Mouse (Mus musculus) hindlimb bud, embryonic 11.5 days (tissue): ENCODE data around the gene Capn1.
A peak's percentile ranks its signal among the peaks of the same experiment; 100 is the strongest.

ENCODE experiments used
- DNase-seq: peaks from one replicate; pipeline ENCODE4 v3.0.0-alpha.2; 2012; ENCODE audit warnings: low read depth, low spot score; ENCODE audit errors: extremely low spot score

Capn1 gene

GRCm38 (mm10) chr19:6040002-6040401 is 24.3 kb upstream of the Capn1 start:
- DNase-seq = no peak

- no peak for DNase-seq
Observed at GRCm38 (mm10) chr19:6038326-6038725, 22.6 kb upstream of the Capn1 start.

- no peak for DNase-seq
Observed at GRCm38 (mm10) chr19:6037695-6038094, 22.0 kb upstream of the Capn1 start.

- no peak for DNase-seq
Observed at GRCm38 (mm10) chr19:6035966-6036585, 20.4 kb upstream of the Capn1 start.

GRCm38 (mm10) chr19:6030520-6031280 is 15.0 kb upstream of the Capn1 start:
- no peak for DNase-seq

GRCm38 (mm10) chr19:6029426-6029825 is 13.7 kb upstream of the Capn1 start:
- DNase-seq = no peak

- no peak for DNase-seq
Observed at GRCm38 (mm10) chr19:6028991-6029390, 13.3 kb upstream of the Capn1 start.

DNA sequence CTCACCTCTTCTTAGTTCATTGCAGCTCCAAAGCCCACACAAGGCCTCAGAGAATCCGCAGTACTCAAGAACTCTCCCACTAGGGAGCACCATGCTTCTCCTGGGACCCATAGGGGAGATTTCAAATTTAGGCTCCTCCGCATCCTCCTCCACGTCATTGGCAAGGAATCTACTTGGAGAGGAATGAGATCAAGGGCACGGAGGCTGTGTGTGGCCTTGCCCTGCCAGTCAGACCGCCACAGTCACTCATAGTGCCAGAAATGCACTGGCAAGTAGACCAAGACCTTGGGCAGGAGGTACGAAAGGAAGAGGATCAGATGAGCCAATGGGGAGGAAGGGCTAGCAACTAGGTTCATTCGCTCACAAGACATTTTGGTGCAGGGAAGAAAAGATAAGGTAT is 8.2 kb upstream of the Capn1 start:
- no peak for DNase-seq

DNA sequence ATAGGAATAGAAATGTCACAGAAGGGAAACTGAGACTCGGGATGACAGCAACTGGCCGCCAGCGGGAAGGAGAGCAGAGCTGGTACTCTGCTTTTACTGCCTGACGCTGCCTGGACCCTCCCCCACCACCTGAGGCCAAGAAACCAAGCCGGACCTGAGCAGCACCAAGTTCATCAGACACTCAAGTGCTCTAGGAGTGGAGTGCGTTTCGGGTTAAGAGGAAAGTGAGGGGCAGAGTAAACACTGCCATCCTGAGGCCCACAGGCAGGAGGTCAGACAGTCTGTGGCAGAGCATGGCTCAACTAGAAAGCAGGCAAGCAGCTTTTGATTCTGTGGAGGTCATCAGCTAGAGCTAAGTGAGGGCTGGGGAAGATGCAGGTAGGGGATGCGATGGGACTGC is 7.4 kb upstream of the Capn1 start:
- DNase-seq = no peak

DNA sequence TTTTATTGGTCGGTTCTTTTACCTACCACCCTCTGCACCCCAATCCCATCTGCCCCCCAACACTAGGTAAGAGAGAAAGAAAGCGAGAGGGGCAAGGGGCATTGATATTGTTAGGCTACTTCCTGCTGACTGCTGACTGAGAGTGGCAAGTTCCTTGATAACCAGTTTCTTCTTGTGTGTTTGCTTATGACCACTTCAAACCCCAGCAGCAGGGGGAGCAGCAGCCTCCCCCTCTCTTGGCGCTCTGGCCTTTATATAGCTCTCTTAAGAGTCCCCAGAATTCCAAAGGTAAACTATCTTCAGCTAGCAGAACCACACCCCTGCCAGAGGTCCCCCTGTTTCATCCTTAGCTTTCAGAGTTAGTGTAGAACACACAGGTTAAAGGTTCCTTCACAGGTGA is 4.6 kb upstream of the Capn1 start:
- no peak for DNase-seq

GRCm38 (mm10) chr19:6018142-6019089 is 2.7 kb upstream of the Capn1 start:
- DNase-seq = peak; percentile 82

DNA sequence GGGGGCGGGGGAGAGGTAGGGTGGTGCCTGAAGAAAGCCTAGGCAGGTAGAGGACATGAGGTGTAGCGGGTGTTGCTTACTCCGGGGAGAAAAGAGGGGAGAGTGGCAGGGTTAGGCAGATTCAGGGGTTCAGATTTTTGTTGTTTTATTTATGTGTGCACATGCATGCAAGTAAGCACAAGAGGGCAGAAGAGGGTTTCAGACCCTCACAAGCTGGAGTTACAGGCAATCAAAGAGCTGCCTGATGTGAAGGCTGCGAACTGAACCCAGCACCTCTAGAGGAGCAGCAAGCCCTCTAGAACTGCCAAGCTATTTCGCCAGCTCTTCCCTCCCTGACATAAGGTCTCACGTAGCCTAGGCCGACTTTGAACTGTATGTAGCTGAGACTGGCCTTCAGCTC is 835 bp upstream of the Capn1 start:
- DNase-seq = no peak

- DNase-seq = no peak
Observed at GRCm38 (mm10) chr19:6014991-6015510, 646 bp downstream of the Capn1 start.

DNA sequence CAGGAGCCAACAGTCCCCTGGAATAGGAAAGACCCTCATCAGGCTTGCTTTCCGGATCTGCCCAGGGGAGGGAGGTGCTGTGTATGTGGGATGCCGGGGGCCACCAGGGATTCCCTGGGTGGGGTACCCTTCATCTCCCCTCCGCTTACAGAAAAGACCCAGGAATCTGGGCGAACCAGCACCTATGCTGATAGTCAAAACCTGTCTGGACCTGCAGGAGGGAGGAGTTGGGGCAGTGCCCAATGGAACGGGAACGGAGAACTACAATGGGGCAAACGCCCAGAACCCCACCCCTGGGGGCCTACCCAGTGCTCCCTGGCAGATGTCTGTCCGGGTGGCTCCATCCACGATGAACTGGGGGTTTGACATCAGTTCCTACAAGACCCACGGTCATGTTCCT is 2.0 kb downstream of the Capn1 start:
- no peak for DNase-seq

- DNase-seq = no peak
Observed at GRCm38 (mm10) chr19:6009137-6009536, 6.6 kb downstream of the Capn1 start.

DNA sequence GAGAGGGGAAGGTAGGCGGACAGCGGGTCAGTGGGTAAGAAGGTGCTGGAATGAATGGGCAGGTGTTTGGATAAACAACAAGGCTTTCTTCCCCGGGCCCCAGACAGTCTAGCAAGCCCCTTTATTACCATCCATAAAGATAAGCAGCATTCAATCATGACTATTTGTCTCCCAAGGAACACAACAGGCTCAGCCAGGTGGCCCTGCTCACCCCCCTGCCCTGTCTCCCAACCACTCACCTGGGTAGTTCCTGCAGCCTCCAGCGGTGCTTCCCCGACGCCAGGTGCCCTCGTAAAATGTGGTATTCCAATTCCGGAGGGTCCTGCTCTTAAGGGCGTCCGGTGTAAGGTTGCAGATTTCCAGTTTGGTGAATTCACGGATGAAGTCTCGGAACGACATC is 8.7 kb downstream of the Capn1 start:
- no peak for DNase-seq

DNA sequence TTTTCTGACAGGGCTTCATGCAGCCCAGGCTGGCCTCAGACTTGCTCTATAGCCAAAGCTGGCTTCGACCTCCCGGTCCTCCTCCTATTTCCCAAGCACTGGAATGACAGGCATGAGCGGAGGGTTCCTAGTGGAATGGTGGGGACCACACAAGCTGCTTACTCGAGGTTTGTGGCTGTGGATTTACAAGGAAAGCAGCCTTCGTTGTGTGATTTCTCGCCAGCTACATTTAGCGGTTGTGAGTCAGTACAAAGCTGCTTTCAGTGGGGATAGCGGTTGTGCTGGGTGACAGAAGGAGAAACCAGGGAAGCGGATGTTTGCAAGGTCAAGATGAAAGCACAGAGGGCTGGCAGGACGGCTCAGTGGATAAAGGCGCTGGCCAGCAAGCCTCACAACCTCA is 10.2 kb downstream of the Capn1 start:
- DNase-seq = no peak

GRCm38 (mm10) chr19:5999969-6000368 is 15.7 kb downstream of the Capn1 start:
- DNase-seq = no peak

DNA sequence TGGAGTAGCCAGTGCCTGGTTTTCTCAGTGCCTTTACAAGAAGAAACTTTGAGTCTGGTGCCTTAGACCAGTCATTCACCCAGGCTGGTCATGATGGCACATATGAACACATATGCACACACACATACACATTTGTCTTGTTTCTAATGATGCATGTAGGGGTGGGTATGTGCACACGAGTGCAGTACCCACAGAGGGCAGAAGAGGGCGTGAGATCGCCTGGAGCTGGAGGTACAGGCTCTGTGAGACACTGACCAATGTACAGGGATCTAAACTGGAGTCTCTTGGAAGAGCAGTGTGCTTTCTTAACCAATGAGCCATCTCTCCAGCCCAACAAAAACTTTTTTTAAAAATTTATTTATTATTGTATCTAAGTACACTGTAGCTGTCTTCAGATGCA is 17.5 kb downstream of the Capn1 start:
- no peak for DNase-seq

- DNase-seq = no peak
Observed at GRCm38 (mm10) chr19:5994711-5995110, 21.0 kb downstream of the Capn1 start.

DNA sequence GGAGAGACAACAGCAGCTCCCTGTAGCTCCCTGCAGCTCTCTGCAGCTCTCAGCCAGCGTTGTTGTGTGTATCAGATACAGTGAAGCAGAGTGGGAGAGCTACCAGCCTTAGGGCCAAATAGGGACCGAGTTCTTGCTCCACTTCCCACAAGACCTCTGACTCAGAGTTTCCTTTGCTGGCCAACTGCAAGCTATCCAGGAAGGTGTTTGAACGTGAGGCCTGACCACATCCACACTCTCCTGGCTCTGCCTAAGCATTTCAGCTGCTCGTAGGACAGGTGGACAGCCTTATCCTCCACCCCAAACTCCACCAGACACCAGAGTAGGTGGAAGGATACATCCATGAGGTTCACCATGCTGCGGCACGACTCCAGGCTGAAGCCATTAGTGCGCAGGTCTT is 23.7 kb downstream of the Capn1 start:
- no peak for DNase-seq
